Mouse (Mus musculus) natural killer cell, adult 2 months (primary cell): ENCODE measurements around the gene Cep78.

Source experiments
- DNase-seq, 2 experiments: peaks; one replicate each; pipeline ENCODE4 v3.0.0; 2022; ENCODE audit warnings: low spot score in 2 of 2

Gene Cep78

DNA sequence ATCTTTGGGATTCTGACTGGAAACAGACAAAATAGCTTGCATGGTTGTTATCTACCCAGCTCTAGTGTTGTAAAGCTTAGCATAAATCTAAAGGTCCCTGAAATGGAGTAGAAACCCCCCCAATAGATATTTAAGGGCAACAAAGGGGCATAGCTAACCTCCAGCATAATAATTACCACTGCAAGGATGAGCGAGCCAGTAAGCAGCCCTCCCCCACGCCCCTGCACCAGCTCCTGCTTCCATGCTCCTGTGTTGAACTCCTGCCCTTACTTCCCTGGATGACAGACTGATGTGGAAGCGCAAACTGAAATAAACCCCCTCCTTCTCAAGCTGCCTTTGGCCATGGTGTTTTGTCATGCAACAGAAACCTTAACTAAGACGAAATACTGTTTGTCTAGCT is 11.4 kb downstream of the Cep78 start:
- DNase-seq, result no peak

- DNase-seq, result peak; percentile 10 to 42
Observed at GRCm38 (mm10) chr19:15965082-15965481, 19.7 kb downstream of the Cep78 start.

DNA sequence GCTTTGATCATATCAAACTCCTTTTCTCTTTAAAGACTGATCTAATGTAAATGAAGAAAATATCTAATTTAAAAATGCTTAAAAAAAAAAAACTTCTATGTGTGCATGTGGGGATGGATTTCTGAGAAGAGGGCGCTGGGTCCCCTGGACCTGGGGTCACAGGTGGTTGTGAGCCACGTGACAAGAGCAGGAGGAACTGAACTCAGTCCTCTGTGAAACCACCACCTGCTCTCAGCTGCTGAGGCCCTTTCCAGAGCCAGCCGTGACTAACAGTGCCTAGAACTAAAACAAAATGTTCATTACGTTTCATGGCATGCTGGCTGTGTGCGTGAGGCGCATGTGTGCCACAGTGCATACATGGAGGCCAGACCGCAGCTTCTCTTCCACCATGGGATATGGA is 20.3 kb downstream of the Cep78 start:
- DNase-seq, result peak in 1 of 2 experiments; percentile 11

DNA sequence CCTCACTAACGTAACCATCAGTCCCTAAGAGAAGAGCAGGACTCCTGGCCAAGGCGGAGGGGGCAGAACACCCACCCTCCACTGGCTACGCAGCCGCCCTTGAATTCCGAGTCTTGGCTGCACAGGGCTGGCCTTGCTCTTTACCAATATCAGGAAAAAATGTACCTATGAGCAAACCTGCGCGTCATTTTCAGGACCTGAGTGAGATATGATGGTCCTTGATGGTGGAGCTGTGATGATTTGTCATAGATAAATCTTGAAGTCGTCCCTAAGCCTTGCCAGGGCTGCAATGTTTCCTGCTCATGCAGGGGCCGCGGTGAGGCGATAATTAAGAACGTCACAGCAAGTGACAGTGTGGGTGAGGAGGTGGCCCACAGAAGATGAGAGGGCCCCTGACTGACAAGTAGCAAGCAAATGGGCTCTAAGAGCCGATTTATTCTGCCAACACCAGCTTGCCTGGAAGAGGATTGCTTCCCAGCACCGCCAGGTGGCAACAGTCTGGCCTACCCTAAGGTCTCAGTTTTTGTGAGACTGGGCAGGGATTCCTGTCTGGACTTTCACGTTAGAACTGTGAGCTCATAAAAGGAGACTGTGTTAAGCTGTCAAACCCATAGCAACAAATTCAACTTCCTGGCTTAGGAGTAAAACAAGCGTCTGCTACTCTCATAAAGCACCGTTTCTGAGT is 21.6 kb downstream of the Cep78 start:
- DNase-seq, result no peak

- DNase-seq, result no peak
Observed at GRCm38 (mm10) chr19:15962313-15962712, 22.5 kb downstream of the Cep78 start.

DNA sequence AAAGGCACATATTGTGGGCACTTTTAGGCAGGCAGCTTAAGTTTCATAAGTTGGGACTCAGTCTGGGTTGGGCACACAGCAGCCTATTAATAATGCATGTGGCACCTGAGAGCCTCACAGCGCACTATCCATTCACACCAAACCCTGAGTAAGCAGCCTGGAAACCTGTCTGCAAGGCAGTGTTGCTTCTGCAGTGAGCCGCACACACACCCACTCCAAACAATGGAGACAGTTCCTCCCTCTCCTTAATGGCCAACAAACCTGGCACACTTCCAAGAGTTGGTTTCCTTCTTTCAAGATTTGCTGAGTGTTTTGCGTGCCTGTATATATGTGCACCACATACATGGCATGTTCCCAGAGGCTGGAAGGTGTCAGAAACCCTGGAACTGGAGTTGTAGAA is 34.6 kb downstream of the Cep78 start:
- DNase-seq, result no peak

DNA sequence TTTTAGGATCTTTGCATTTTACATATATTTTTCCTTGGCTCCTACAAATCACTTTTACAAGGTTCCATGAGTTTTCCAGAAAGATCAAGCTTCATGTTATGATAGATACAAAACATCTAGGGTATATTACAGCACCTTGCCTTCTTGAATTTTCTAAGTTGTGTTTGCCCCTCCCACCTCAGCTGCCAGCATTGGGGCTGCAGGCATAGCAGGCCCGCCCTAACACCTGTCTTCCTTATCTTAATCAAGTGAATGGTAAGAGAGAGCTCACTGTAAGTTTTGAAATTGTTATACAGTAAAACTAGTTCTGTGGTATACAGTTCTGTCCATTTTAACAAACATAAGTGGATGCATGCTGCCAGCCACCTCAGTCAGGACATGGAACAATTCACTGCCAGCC is 35.9 kb downstream of the Cep78 start:
- DNase-seq, result no peak

DNA sequence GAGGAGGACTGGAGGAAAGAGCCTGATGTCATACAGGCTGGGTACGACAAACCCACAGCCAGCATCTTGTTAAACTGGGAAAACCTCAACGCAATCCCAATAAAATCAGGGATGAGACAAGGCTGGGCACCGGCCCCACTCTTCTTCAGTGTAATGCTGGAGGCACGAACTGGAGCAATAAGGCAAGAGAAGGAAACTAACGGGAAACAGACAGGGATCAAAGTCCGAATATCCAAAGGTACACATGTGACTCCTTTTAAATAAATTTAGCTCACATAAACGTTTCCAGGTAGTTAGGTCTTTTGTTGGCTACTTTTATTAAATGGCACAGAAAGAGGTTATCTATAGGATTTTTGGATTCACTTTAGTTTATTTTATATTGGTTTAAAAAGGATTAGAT is 36.4 kb downstream of the Cep78 start:
- no peak for DNase-seq

DNA sequence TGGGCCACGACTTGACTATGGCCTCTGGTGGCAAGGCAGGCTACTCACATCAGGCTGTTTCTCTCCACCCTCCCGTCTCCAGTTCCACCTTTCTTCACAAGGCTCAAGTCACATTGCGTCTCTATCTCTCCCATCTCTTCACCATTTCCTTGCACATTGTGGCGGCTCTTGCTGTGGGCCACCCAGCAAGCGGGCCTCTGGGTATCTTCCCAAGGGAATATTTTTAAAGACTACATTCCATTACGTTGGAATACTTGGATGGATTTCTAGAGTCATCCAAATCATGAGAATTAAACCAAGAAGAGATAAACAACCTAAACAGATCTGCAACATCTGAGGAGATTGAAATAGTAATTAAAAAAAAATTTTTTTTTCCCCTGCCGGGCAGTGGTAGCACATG is 37.6 kb downstream of the Cep78 start, which contains the start of gene Psat1:
TSS of gene Psat1 (minus strand) at position 101 of the 400 bp plus-strand sequence.
- DNase-seq, result no peak

GRCm38 (mm10) chr19:15946663-15947062 is 38.1 kb downstream of the Cep78 start:
- DNase-seq, result no peak

DNA sequence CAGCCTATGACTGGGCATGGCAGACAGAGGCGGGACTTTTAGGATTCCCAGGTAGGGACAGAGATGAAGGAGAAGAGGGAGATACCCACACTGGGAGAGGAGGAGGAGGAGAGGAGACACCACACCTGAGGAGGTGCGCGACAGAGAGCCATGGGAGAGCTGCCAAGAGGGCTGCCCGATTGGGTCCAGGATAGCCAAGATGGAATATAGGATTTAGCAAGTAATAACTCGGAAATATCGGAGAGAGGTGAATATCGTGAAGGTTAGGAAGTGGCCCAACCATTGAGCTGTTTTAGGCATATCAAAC is 41.7 kb downstream of the Cep78 start:
- DNase-seq, result no peak

GRCm38 (mm10) chr19:15942421-15943116 is 42.2 kb downstream of the Cep78 start:
- DNase-seq, result no peak

- no peak for DNase-seq
Observed at GRCm38 (mm10) chr19:15941399-15941798, 43.4 kb downstream of the Cep78 start.

GRCm38 (mm10) chr19:15925719-15926045 is 59.1 kb downstream of the Cep78 start:
- no peak for DNase-seq

DNA sequence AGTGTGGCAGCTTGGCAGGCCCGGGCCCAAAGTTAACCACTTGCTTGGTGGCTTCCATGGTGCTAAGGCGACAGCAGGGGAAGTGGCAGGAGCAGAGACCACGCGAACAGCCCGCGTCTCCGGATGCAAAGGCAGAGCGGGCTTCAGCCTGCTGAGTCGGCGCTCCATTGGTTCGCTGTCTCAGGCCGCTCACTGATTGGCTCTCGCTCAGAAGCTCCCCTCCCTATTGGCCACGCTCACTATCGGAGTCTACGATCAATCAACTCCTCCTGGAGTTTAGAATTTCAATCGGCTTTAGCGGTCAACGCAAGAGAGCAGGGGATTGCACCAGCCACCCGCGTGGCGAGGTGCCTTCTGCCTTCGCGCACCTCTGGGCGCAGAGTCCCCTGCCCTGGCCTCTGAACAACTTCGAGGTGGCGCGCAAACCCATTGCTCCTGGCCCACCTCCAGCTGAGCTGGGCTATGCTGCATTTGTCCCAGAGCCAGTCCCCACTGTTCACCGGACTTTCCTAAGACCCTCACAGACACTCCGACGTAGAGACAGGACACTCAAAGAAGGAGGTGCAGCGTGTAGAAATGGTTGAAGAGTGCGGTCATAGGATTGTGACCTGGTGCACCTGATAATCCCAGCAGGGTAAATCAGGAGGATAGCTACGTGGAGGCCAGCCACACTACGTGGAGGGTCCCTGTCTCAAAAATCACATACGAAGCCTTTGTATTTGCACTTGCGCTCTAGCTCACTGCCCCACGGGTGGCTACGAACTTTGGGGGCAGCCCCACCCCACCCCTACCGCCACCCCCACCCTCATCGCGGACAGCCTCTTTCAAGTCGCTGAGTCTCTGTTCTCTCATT is 59.7 kb downstream of the Cep78 start:
- peak; percentile 70 to 80 for DNase-seq

GRCm38 (mm10) chr19:15924181-15924865 is 60.5 kb downstream of the Cep78 start:
- DNase-seq, result peak; percentile 11 to 32

DNA sequence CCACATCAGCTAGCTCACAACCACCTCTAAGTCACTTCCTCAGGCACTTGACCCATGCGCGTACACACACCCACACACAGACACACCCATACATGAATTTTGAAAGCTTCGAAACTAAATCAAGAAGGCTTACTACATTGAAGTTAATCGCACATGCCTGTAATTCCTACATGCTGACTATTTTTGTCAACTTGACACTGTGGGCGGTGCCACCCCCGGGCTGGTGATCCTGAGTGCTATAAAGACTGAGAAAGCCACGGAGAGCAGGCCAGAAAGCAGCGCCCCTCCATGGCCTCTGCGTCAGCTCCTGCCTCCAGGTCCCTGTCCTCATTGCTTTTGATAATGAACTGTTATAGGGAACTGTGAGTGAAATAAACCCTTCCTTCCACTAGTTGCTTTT is 61.4 kb downstream of the Cep78 start:
- peak; percentile 5 to 7 for DNase-seq

DNA sequence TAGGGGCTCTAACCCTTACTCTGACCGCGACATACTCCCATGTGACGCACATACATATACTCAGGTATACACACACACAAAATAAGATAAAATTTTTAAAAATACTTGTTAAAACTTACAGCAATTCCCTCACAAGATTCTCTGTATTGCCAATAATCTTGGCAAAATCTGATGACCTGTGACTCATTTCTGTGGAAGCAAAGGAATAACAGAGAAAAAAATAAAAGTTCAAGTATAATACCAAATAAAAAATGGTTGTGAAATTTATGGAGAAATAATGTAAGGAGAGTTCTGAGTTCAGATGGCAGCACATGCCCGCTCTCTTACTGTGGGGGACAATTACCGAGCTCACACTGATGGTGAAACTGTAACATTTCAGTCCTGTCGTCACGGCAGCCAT is 65.5 kb downstream of the Cep78 start:
- no peak for DNase-seq

DNA sequence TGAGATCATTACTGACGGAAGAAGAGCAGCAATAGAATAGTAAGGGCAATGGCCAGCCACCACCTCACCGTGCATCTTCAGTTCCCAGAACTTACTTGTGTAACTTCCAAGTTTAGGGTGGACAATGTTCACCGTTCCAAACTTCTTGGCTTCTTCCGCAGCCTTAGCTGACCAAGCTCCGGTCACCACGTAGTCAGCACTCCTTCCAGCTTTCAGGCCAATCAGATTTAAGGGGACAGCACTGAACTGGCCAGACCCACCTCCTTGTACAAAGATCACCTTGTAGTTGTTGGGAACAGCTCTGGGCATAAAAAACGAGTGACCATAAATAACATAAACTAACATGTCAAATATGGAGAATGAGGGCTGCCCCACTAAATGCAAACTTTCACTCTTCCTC is 66.7 kb downstream of the Cep78 start:
- DNase-seq, result no peak

- no peak for DNase-seq
Observed at GRCm38 (mm10) chr19:15913249-15913997, 71.4 kb downstream of the Cep78 start.

DNA sequence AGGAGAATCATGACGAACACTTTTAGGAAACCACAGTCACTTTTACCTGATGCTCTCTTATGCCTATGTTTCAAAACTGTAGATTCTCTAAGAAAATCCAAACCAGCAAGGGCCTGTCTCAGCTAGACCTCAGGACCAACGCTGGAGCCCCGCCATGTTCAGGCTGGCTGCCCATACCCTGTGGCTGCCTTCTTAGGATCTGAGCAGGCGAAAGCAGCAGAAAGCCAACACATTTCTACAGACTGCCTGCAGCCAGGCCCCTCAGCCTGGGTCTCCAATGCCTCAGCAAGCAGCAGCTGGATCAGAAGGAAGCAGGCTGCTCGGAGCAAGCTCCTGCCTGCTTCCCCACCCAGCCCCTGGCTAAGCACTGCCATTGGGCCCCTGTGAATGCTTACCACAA is 73.3 kb downstream of the Cep78 start:
- DNase-seq, result no peak

GRCm38 (mm10) chr19:15910987-15911386 is 73.8 kb downstream of the Cep78 start:
- DNase-seq, result no peak
